Mouse (Mus musculus): ENCODE measurements around the gene Olfr1216. TPM values are rescaled to one million over a fixed set of nuclear protein-coding genes. Genes with fewer than 3 reads are reported as not detected.
"Not testable (repeated sequence)": the region's sequence is repeated elsewhere in the genome, so short reads cannot be mapped to it uniquely, and the experiment has no call there.

Gene Olfr1216
- not detected for polyA plus RNA-seq (2021)

DNA sequence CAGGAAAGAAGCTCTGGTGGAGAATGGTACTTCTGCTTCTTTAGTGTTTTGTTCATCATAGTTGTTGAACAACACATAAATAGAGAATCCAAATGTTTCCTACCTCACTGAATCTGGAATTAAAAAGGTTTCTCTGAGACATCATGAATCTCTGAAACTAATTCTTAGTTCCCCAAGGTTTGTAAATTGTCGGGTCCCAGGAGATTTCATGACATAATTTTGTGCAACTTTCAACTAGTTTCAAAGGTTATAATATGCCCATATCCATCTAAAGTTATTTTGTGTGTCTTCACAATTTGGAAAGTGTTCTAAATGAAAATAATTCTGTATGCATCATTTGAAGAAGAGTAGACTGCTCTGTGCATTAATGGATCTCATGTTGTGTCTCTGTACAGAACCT, at the start of gene Olfr1216:
Gene Olfr1216 (minus strand): TSS at position 101 of the 400 bp plus-strand sequence.
- TF ChIP-seq CTCF (IDR thresholded peaks at IDR 0.05): no peak
- H3K27me3 ChIP-seq: no peaks in the 10 kb centered on the region
- DNase-seq (ENCODE audit: low read depth, low spot score) (no peak), ATAC-seq (no peak)
- POLR2A ChIA-PET: no interaction called here
- in situ Hi-C loops (cut with MboI; ENCODE audit: low pct_unique_long_range_greater_than_20kb): no loop called here
- CTCF ChIA-PET: no interaction called here

DNA sequence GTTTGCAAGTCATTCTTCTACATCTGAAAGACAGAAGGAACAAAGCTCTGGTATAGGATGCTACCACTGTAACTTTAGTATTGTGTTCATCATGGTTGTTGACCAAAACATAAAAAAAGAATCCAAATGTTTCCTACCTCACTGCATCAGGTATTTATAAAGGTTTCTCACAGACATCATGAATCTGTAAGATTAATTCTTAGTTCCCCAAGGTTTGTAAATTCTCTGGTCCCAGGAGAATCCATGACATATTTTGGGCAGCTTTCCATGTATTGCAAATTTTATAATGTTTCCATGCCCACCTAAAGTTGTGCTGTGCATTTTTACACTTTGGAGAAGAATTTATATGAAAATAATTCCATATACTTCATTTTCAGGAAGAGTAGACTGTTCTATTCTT, 42.9 kb upstream of the Olfr1216 start, which contains the start of gene Olfr1218:
Gene Olfr1218 (minus strand): TSS at position 101 of the 400 bp plus-strand sequence.
- DNase-seq (ENCODE audit: low read depth, low spot score): no peak
- TF ChIP-seq CTCF (IDR thresholded peaks at IDR 0.05): no peak
- POLR2A ChIA-PET: no interaction called here
- ATAC-seq: no peak
- no peaks in the 10 kb centered on the region for H3K27me3 ChIP-seq
- CTCF ChIA-PET: no interaction called here
- in situ Hi-C loops (cut with MboI; ENCODE audit: low pct_unique_long_range_greater_than_20kb): no loop called here

DNA sequence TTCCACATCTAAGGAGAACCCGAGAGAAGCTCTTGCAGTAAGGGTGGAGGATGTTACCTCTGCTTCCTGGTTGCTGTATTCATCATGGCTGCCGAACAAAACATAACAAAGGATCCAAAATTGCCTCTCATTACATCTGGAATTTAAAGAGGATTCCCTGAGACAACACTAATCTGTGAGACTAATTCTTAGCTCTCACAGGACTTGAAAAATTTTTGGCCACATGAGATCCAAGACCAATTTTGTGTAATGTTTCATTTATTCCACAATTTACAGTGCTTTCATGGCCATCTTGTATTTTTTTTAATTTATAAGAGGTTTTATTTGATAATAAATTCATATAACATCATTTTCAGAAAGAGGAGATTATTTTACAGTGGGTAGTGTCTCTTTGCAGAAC, 13.8 kb upstream of the Olfr1216 start, which contains the start of gene Olfr1217:
Gene Olfr1217 (minus strand): TSS at position 101 of the 400 bp plus-strand sequence.
- ATAC-seq: no peak
- no peak for TF ChIP-seq CTCF (IDR thresholded peaks at IDR 0.05)
- H3K27me3 ChIP-seq: no peaks in the 10 kb centered on the region
- ChIA-PET CTCF (no interaction called here), POLR2A (no interaction called here)
- DNase-seq (ENCODE audit: low read depth, low spot score): no peak
- in situ Hi-C loops (cut with MboI; ENCODE audit: low pct_unique_long_range_greater_than_20kb): no loop called here

DNA sequence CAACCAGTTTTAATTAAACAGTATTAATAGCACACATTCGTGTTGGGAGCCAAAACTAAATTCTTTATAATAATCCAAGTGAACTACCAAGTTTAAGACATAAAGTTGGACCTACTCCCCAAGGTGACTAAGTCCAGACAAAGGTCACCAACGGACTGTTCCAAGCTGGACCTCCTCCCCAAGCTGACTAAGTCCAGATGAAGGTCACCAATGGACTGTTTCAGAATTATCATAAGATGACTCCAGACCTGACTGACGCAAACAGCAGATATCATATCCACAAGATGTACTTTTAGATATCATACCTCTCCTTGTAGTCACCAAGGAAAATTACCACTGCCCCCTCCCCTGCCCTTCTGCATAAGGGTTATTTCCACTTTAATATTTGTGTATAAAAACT, 3.3 kb upstream of the Olfr1216 start:
- CTCF ChIA-PET; H3K27me3 ChIP-seq; ATAC-seq; POLR2A ChIA-PET; in situ Hi-C loops (cut with MboI; ENCODE audit: low pct_unique_long_range_greater_than_20kb); DNase-seq (ENCODE audit: low read depth, low spot score): not testable (repeated sequence)

DNA sequence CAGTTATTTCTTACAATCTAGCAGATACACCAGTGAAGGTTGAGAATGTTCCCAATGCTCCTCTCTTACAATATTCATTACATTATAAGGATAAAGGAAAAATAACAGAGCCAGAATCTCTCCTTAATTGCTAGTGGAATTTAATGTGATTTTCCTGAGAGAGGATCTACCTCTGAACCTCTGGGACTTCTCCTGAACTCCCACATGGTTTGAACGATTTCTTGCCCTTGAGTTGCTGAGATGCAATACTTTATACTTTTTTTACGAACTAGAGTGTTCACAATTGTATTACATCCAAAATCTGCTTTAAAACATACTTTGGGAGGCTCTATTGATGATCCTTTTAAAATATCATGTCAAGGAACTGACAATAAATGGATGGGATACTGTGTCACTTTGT, 11.3 kb downstream of the Olfr1216 start, which contains the start of gene Olfr1215:
Gene Olfr1215 (minus strand): TSS at position 101 of the 400 bp plus-strand sequence.
- ATAC-seq: no peak
- CTCF ChIA-PET: no interaction called here
- DNase-seq (ENCODE audit: low read depth, low spot score): no peak
- in situ Hi-C loops (cut with MboI; ENCODE audit: low pct_unique_long_range_greater_than_20kb): no loop called here
- H3K27me3 ChIP-seq: no peaks in the 10 kb centered on the region
- no peak for TF ChIP-seq CTCF (IDR thresholded peaks at IDR 0.05)
- POLR2A ChIA-PET: no interaction called here

DNA sequence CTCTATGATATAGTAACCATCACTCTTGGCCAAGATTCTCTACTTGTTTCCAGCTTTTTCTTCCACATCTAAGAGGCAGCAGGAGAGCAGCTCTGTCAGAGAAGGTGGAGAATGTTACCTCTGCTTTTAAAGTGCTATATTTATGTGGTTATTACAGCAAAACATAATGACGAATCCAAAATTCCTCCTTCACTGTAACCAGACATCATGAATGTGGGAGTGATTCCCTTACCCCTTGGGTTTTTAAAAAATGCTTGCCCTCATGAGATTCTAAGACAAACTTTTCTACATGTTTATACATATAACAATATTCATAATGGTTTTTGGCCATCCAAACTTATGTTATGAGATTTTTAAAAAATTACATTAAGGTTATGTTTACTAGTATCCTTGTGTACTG, 25.6 kb downstream of the Olfr1216 start, which contains the start of gene Olfr1214:
Gene Olfr1214 (minus strand): TSS at position 101 of the 400 bp plus-strand sequence.
- TF ChIP-seq CTCF (IDR thresholded peaks at IDR 0.05): no peak
- POLR2A ChIA-PET: no interaction called here
- no peak for DNase-seq (ENCODE audit: low read depth, low spot score)
- in situ Hi-C loops (cut with MboI; ENCODE audit: low pct_unique_long_range_greater_than_20kb): no loop called here
- H3K27me3 ChIP-seq: no peaks in the 10 kb centered on the region
- CTCF ChIA-PET: no interaction called here
- no peak for ATAC-seq

DNA sequence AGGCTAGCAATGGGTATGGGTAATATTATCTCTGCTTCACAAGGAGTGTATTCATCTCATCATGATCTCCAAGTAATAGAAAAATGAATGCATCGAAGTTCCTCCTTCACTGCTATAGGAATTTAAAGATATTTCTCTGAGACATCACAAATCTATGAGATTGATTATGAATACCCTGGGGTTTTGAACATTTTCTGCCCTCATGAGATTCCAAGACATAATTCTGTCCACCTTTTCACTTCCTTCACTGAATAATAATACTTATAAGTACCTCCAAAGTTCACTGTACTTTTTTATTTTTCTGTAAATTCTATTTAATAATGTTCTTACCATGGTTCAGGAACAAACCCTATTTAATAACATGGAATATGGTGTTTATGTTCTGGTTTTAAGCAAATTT, 38.0 kb downstream of the Olfr1216 start, which contains the start of gene Gm13762:
Gene Gm13762 (minus strand): TSS at position 101 of the 400 bp plus-strand sequence.
- CTCF ChIA-PET: no interaction called here
- H3K27me3 ChIP-seq: no peaks in the 10 kb centered on the region
- POLR2A ChIA-PET: no interaction called here
- no peak for TF ChIP-seq CTCF (IDR thresholded peaks at IDR 0.05)
- ATAC-seq (no peak), DNase-seq (ENCODE audit: low read depth, low spot score) (no peak)
- in situ Hi-C loops (cut with MboI; ENCODE audit: low pct_unique_long_range_greater_than_20kb): no loop called here

Other genes with a start within 250 kb of the Olfr1216 start
- gene Olfr1200, start 247.9 kb downstream of the Olfr1216 start, polyA plus RNA-seq (2021): not detected
- gene Olfr1201, start 225.3 kb downstream of the Olfr1216 start, polyA plus RNA-seq (2021): not detected
- gene Olfr1202, start 203.8 kb downstream of the Olfr1216 start, polyA plus RNA-seq (2021): not detected
- not detected for gene Olfr1205, start 188.6 kb downstream of the Olfr1216 start, polyA plus RNA-seq (2021)
- gene Olfr1204, start 169.0 kb downstream of the Olfr1216 start, polyA plus RNA-seq (2021): not detected
- not detected for gene Olfr1206, start 155.1 kb downstream of the Olfr1216 start, polyA plus RNA-seq (2021)
- not detected for gene Olfr1208, start 116.0 kb downstream of the Olfr1216 start, polyA plus RNA-seq (2021)
- gene Olfr1209, start 103.2 kb downstream of the Olfr1216 start, polyA plus RNA-seq (2021): not detected
- not detected for gene Olfr1211, start 80.2 kb downstream of the Olfr1216 start, polyA plus RNA-seq (2021)
- not detected for gene Olfr1212, start 64.4 kb downstream of the Olfr1216 start, polyA plus RNA-seq (2021)
- not detected for gene Gm13762, start 38.1 kb downstream of the Olfr1216 start, polyA plus RNA-seq (2021)
- not detected for gene Olfr1214, start 25.7 kb downstream of the Olfr1216 start, polyA plus RNA-seq (2021)
- not detected for gene Olfr1215, start 11.4 kb downstream of the Olfr1216 start, polyA plus RNA-seq (2021)
- not detected for gene Olfr1217, start 13.7 kb upstream of the Olfr1216 start, polyA plus RNA-seq (2021)
- gene Olfr1218, start 42.8 kb upstream of the Olfr1216 start, polyA plus RNA-seq (2021): not detected
- not detected for gene Olfr1219, start 65.2 kb upstream of the Olfr1216 start, polyA plus RNA-seq (2021)
- not detected for gene Olfr1220, start 88.5 kb upstream of the Olfr1216 start, polyA plus RNA-seq (2021)
- gene Olfr1221, start 98.9 kb upstream of the Olfr1216 start, polyA plus RNA-seq (2021): not detected
- gene Olfr1222, start 114.7 kb upstream of the Olfr1216 start, polyA plus RNA-seq (2021): not detected
- not detected for gene Olfr1223, start 133.2 kb upstream of the Olfr1216 start, polyA plus RNA-seq (2021)
- not detected for gene Olfr1224-ps1, start 145.8 kb upstream of the Olfr1216 start, polyA plus RNA-seq (2021)
- gene Olfr1225, start 156.3 kb upstream of the Olfr1216 start, polyA plus RNA-seq (2021): not detected
- not detected for gene Olfr1226, start 181.7 kb upstream of the Olfr1216 start, polyA plus RNA-seq (2021)
- not detected for gene Olfr1228, start 235.7 kb upstream of the Olfr1216 start, polyA plus RNA-seq (2021)

Data from Patski (cell line).